In the genomic region with DNA sequence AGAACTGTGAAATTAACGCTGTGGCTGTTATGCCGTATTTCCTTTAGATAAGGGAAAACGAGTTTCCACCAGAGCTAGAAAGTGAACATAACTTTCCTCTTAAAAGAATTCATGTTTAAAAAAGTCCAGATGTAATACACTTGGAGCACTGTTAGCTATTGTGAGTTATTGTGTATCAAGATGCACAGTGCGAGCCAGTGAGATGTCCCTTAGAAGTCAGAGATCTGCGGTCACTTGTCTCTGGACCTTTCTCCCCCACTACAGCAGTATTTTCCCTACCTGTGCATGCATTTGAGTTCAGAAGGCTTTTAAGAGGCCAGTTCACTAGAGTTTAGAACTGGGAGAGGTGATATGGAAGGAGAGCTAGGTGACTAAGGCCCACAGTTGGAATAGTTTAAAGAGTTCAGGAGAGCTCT, we compare ENCODE assay signal across 8 mouse cellular contexts. TPM values are rescaled to one million over a fixed set of nuclear protein-coding genes. Genes with fewer than 3 reads are reported as not detected.
DNase-seq lines count a peak whose midpoint lies in the region; ATAC-seq and TF ChIP-seq lines count a peak whose summit lies in the region.

No protein-coding gene starts in this region.

- in situ Hi-C loops in ES-E14 (cut with MboI; ENCODE audit: low sequenced_read_pairs in 2 of 2, unreplicated experiment in 2 of 2) = no loop called here

- no peak for ATAC-seq in embryonic facial prominence, embryonic 12.5 days (ENCODE audit: insufficient number of reproducible peaks, insufficient read depth, low FRiP score, low TSS enrichment)
- ATAC-seq in hindbrain, embryonic 15.5 days (ENCODE audit: low FRiP score, low read depth) = no peak
- no peak for ATAC-seq in liver, embryonic 13.5 days (ENCODE audit: low read depth)

- peak overlapping the region; percentile 97 for H3K9ac ChIP-seq in ES-E14 (ENCODE audit: insufficient read depth, low read depth, low read length, poor library complexity, severe bottlenecking)
- H3K9ac ChIP-seq in embryonic facial prominence, embryonic 12.5 days = peak overlapping the region; percentile 70
- peak overlapping the region; percentile 73 for H3K9ac ChIP-seq in hindbrain, embryonic 15.5 days
- H3K9ac ChIP-seq in liver, embryonic 13.5 days = peak overlapping the region; percentile 85

- H3K36me3 ChIP-seq in ES-E14 (ENCODE audit: control insufficient read depth, insufficient read depth, low read length, poor library complexity, severe bottlenecking) = no peaks in the 10 kb centered on the region
- H3K36me3 ChIP-seq in embryonic facial prominence, embryonic 12.5 days = no peaks in the 10 kb centered on the region
- H3K36me3 ChIP-seq in hindbrain, embryonic 15.5 days = no peaks in the 10 kb centered on the region
- H3K36me3 ChIP-seq in liver, embryonic 13.5 days = no peaks in the 10 kb centered on the region
- no peaks in the 10 kb centered on the region for H3K36me3 ChIP-seq in splenic B cell, adult 2 months (ENCODE audit: control insufficient read depth, insufficient read depth, low read length, poor library complexity, severe bottlenecking)

- H3K9me3 ChIP-seq in ES-E14 (ENCODE audit: control insufficient read depth, insufficient read depth, low read depth, low read length) = no peaks in the 10 kb centered on the region
- H3K9me3 ChIP-seq in embryonic facial prominence, embryonic 12.5 days = no peaks in the 10 kb centered on the region
- no peaks in the 10 kb centered on the region for H3K9me3 ChIP-seq in hindbrain, embryonic 15.5 days
- no peaks in the 10 kb centered on the region for H3K9me3 ChIP-seq in liver, embryonic 13.5 days (replicated peaks)

- intact Hi-C loops in gastrocnemius, adult 2 months (cut with DNase I) = loop anchor here (5.0 to 10.0 kb wide), 7 partner anchors 175 to 847 kb away; partner anchors contain the start of genes Brca2 and Pds5b

- peak overlapping the region; percentile 87 for H3K4me3 ChIP-seq in gastrocnemius, adult 2 months
- H3K4me3 ChIP-seq in ES-E14 (ENCODE audit: insufficient read depth in 1 of 2, low read depth in 1 of 2, low read length in 2 of 2, poor library complexity in 1 of 2, severe bottlenecking in 1 of 2) = peak overlapping the region; percentile 79 to 87
- H3K4me3 ChIP-seq in embryonic facial prominence, embryonic 12.5 days = peak overlapping the region; percentile 49
- peak overlapping the region; percentile 61 for H3K4me3 ChIP-seq in hindbrain, embryonic 15.5 days
- peak overlapping the region; percentile 71 for H3K4me3 ChIP-seq in liver, embryonic 13.5 days (replicated peaks)

- H3K4me2 ChIP-seq in embryonic facial prominence, embryonic 12.5 days (replicated peaks) = peak overlapping the region; percentile 57
- H3K4me2 ChIP-seq in hindbrain, embryonic 15.5 days = peak overlapping the region; percentile 73
- H3K4me2 ChIP-seq in liver, embryonic 13.5 days = peak overlapping the region; percentile 90

- DNase-seq in gastrocnemius, adult 2 months = no peak
- DNase-seq in gastrocnemius, postnatal 25 days = no peak
- no peak for DNase-seq in ES-E14 (ENCODE audit: low read depth, low spot score)
- peak; percentile 11 for DNase-seq in liver, embryonic 13.5 days
- peak; percentile 12 for DNase-seq in splenic B cell, adult 2 months (ENCODE audit: low read depth, low spot score)
- no peak for DNase-seq in adrenal gland, postnatal 4 days (ENCODE audit: low spot score in 2 of 2)

- no peak for TF ChIP-seq CTCF in gastrocnemius, adult 2 months (IDR thresholded peaks at IDR 0.05)

- peak overlapping the region; percentile 96 for H3K27ac ChIP-seq in gastrocnemius, adult 2 months
- H3K27ac ChIP-seq in ES-E14 (ENCODE audit: insufficient read depth, low read depth, low read length, poor library complexity, severe bottlenecking) = peak overlapping the region; percentile 99; the same call in 1 of the 2 replicates
- peak overlapping the region; percentile 97 for H3K27ac ChIP-seq in embryonic facial prominence, embryonic 12.5 days
- H3K27ac ChIP-seq in hindbrain, embryonic 15.5 days (replicated peaks) = peak overlapping the region; percentile 96
- peak overlapping the region; percentile 97 for H3K27ac ChIP-seq in liver, embryonic 13.5 days

- 54% methylated on average over 5 of the region's 5 CpGs for WGBS in embryonic facial prominence, embryonic 12.5 days
- WGBS in hindbrain, embryonic 15.5 days = 58% methylated on average over 5 of the region's 5 CpGs
- 17% methylated on average over 5 of the region's 5 CpGs for WGBS in liver, embryonic 13.5 days (ENCODE audit: insufficient replicate concordance)

- no peaks in the 10 kb centered on the region for H3K27me3 ChIP-seq in embryonic facial prominence, embryonic 12.5 days
- no peaks in the 10 kb centered on the region for H3K27me3 ChIP-seq in hindbrain, embryonic 15.5 days
- no peaks in the 10 kb centered on the region for H3K27me3 ChIP-seq in liver, embryonic 13.5 days
- no peaks in the 10 kb centered on the region for H3K27me3 ChIP-seq in splenic B cell, adult 2 months (ENCODE audit: control insufficient read depth, insufficient read depth, low read length, poor library complexity, severe bottlenecking)

- H3K4me1 ChIP-seq in ES-E14 (ENCODE audit: control insufficient read depth in 2 of 2, insufficient read depth in 2 of 2, low read length in 2 of 2, poor library complexity in 1 of 2) = peaks cover 0 to 4% of the 10 kb centered on the region in 2 experiments; a peak in 1 of 4 replicates
- H3K4me1 ChIP-seq in embryonic facial prominence, embryonic 12.5 days = peaks cover 6% of the 10 kb centered on the region
- H3K4me1 ChIP-seq in hindbrain, embryonic 15.5 days (replicated peaks) = peaks cover 17% of the 10 kb centered on the region
- peaks cover 21% of the 10 kb centered on the region for H3K4me1 ChIP-seq in liver, embryonic 13.5 days (replicated peaks)

TF ChIP-seq in ES-E14, 5 proteins besides CTCF, POLR2A, EP300 and RAD21:
- TF ChIP-seq CHD2 (IDR thresholded peaks at IDR 0.05; ENCODE audit: low read depth, low read length) = no peak

RNA-seq across cellular contexts. Expression of gene Gm42906, which starts 58.6 kb away (rescaled TPM):
- 1 to 10 TPM; 1.1 to 1.3 TPM for total RNA-seq in gastrocnemius, adult 2 months (2021)
- 1 to 10 TPM in 1 of 2 experiments, under 1 TPM in 1; 0.91 to 1.9 TPM for total RNA-seq in gastrocnemius, postnatal 25 days (2021)
- not detected in 2 replicates for total RNA-seq in ES-E14 (2012; rRNA removed)
- polyA plus RNA-seq in embryonic facial prominence, embryonic 12.5 days (2016; fragmentation: Nextera tagmentation; extraction: Ambion mirVana) = not detected in 2 replicates
- polyA plus RNA-seq in hindbrain, embryonic 15.5 days (2015; fragmentation: Nextera tagmentation; extraction: Ambion mirVana) = not detected in 2 replicates
- polyA plus RNA-seq in liver, embryonic 13.5 days (2015; fragmentation: Nextera tagmentation; extraction: Ambion mirVana) = not detected in 2 replicates
- total RNA-seq in adrenal gland, postnatal 4 days (2021) = not detected

Comparison
In these comparisons a context has a peak if more than half of its experiments do, and no peak if none do; other contexts are left out.
1. DNase-seq: peak in liver, embryonic 13.5 days (single experiment) and splenic B cell, adult 2 months (single experiment); none in gastrocnemius, adult 2 months (single experiment), gastrocnemius, postnatal 25 days (single experiment), ES-E14 (single experiment) and adrenal gland, postnatal 4 days (0 of 2).
2. Peak in every context shown above with its lines, with median percentiles within 50 percentile points of each other: H3K27ac ChIP-seq, H3K4me3 ChIP-seq, H3K9ac ChIP-seq and H3K4me2 ChIP-seq.